Mouse (Mus musculus): ENCODE results near the gene Alyref. TPM values are rescaled to one million over a fixed set of nuclear protein-coding genes. Genes with fewer than 3 reads are reported as not detected.
"Not testable (repeated sequence)": the region's sequence is repeated elsewhere in the genome, so short reads cannot be mapped to it uniquely, and the experiment has no call there.

Alyref gene
- polyA plus RNA-seq, 1 experiment from 2014 or later = 282 TPM

GRCm38 (mm10) chr11:120598990-120599549 is 905 bp upstream of the Alyref start:
- Histone ChIP-seq H3K27me3 (ENCODE audit: control insufficient read depth, insufficient read depth, low read length) (no peaks in the 10 kb centered on the region), H3K36me3 (ENCODE audit: control insufficient read depth, insufficient read depth, low read length) (peaks cover 54% of the 10 kb centered on the region), H3K9ac (replicated peaks; ENCODE audit: low read length) (peak overlapping the region; percentile 97; the same call in 1 of the 2 replicates), H3K4me1 (ENCODE audit: control insufficient read depth, insufficient read depth, low read length) (peaks cover 17% of the 10 kb centered on the region), H3K4me2 (ENCODE audit: low read length) (peak overlapping the region; percentile 96), H3K4me3 (replicated peaks; ENCODE audit: low read depth, low read length) (peak overlapping the region; percentile 98), H3K9me3 (ENCODE audit: control insufficient read depth, low read length) (no peaks in the 10 kb centered on the region), H3K27ac (replicated peaks; ENCODE audit: low read depth, low read length) (no peak overlapping the region)
- DNase-seq (no peak), ATAC-seq (ENCODE audit: low FRiP score, low TSS enrichment) (no peak)
- WGBS = 54% methylated on average over 17 of the region's 17 CpGs

GRCm38 (mm10) chr11:120597240-120598235 is 627 bp downstream of the Alyref start:
- Histone ChIP-seq H3K4me1 (ENCODE audit: control insufficient read depth, insufficient read depth, low read length) (peaks cover 17% of the 10 kb centered on the region), H3K9ac (replicated peaks; ENCODE audit: low read length) (peak overlapping the region; percentile 97), H3K4me2 (ENCODE audit: low read length) (peak overlapping the region; percentile 96), H3K36me3 (ENCODE audit: control insufficient read depth, insufficient read depth, low read length) (peaks cover 56% of the 10 kb centered on the region), H3K27ac (replicated peaks; ENCODE audit: low read depth, low read length) (peak overlapping the region; percentile 88), H3K4me3 (replicated peaks; ENCODE audit: low read depth, low read length) (peak overlapping the region; percentile 98), H3K27me3 (ENCODE audit: control insufficient read depth, insufficient read depth, low read length) (no peaks in the 10 kb centered on the region), H3K9me3 (ENCODE audit: control insufficient read depth, low read length) (no peaks in the 10 kb centered on the region)
- peak; percentile 10 for DNase-seq
- ATAC-seq (ENCODE audit: low FRiP score, low TSS enrichment) = peak; percentile 75
- WGBS = 5% methylated on average over 91 of the region's 99 CpGs

GRCm38 (mm10) chr11:120588531-120588930 is 9.6 kb downstream of the Alyref start:
- over 99% methylated on average over 6 of the region's 6 CpGs for WGBS
- no peak for ATAC-seq (ENCODE audit: low FRiP score, low TSS enrichment)
- H3K4me1 ChIP-seq (ENCODE audit: control insufficient read depth, insufficient read depth, low read length) = no peaks in the 10 kb centered on the region
- no peak overlapping the region for H3K4me2 ChIP-seq (ENCODE audit: low read length)
- DNase-seq = no peak
- no peak overlapping the region for H3K9ac ChIP-seq (replicated peaks; ENCODE audit: low read length)
- no peak overlapping the region for H3K4me3 ChIP-seq (replicated peaks; ENCODE audit: low read depth, low read length)
- no peaks in the 10 kb centered on the region for H3K9me3 ChIP-seq (ENCODE audit: control insufficient read depth, low read length)
- H3K27me3 ChIP-seq (ENCODE audit: control insufficient read depth, insufficient read depth, low read length) = no peaks in the 10 kb centered on the region
- H3K27ac ChIP-seq (replicated peaks; ENCODE audit: low read depth, low read length) = no peak overlapping the region
- H3K36me3 ChIP-seq (ENCODE audit: control insufficient read depth, insufficient read depth, low read length) = peaks cover 81% of the 10 kb centered on the region

GRCm38 (mm10) chr11:120583937-120584336 is 14.2 kb downstream of the Alyref start:
- DNase-seq = no peak

GRCm38 (mm10) chr11:120582982-120583293 is 15.2 kb downstream of the Alyref start:
- not testable (repeated sequence) for H3K4me3 ChIP-seq (replicated peaks; ENCODE audit: low read depth, low read length); ATAC-seq (ENCODE audit: low FRiP score, low TSS enrichment); DNase-seq; H3K4me2 ChIP-seq (ENCODE audit: low read length); H3K27ac ChIP-seq (replicated peaks; ENCODE audit: low read depth, low read length); H3K27me3 ChIP-seq (ENCODE audit: control insufficient read depth, insufficient read depth, low read length); H3K9ac ChIP-seq (replicated peaks; ENCODE audit: low read length); H3K9me3 ChIP-seq (ENCODE audit: control insufficient read depth, low read length)
- peaks cover 53% of the 10 kb centered on the region for H3K36me3 ChIP-seq (ENCODE audit: control insufficient read depth, insufficient read depth, low read length)
- H3K4me1 ChIP-seq (ENCODE audit: control insufficient read depth, insufficient read depth, low read length) = peaks cover 21% of the 10 kb centered on the region
- WGBS = 86% methylated on average over 2 of the region's 2 CpGs

More at GRCm38 (mm10) chr11:120583937-120584336, 14.2 kb downstream of the Alyref start:
- H3K36me3 ChIP-seq (ENCODE audit: control insufficient read depth, insufficient read depth, low read length) = peaks cover 53% of the 10 kb centered on the region
- no peaks in the 10 kb centered on the region for H3K9me3 ChIP-seq (ENCODE audit: control insufficient read depth, low read length)
- H3K4me1 ChIP-seq (ENCODE audit: control insufficient read depth, insufficient read depth, low read length) = peaks cover 21% of the 10 kb centered on the region
- WGBS = 97% methylated on average over 1 of the region's 1 CpGs
- H3K4me2 ChIP-seq (ENCODE audit: low read length) = no peak overlapping the region
- no peak for ATAC-seq (ENCODE audit: low FRiP score, low TSS enrichment)
- no peak overlapping the region for H3K27ac ChIP-seq (replicated peaks; ENCODE audit: low read depth, low read length)
- H3K27me3 ChIP-seq (ENCODE audit: control insufficient read depth, insufficient read depth, low read length) = no peaks in the 10 kb centered on the region
- H3K9ac ChIP-seq (replicated peaks; ENCODE audit: low read length) = no peak overlapping the region
- H3K4me3 ChIP-seq (replicated peaks; ENCODE audit: low read depth, low read length) = no peak overlapping the region

- peak; percentile 50 for DNase-seq
- peaks cover 53% of the 10 kb centered on the region for H3K36me3 ChIP-seq (ENCODE audit: control insufficient read depth, insufficient read depth, low read length)
- ATAC-seq (ENCODE audit: low FRiP score, low TSS enrichment) = no peak
- no peaks in the 10 kb centered on the region for H3K27me3 ChIP-seq (ENCODE audit: control insufficient read depth, insufficient read depth, low read length)
- WGBS = 67% methylated on average over 8 of the region's 8 CpGs
- no peaks in the 10 kb centered on the region for H3K9me3 ChIP-seq (ENCODE audit: control insufficient read depth, low read length)
- H3K9ac ChIP-seq (replicated peaks; ENCODE audit: low read length) = peak overlapping the region; percentile 94
- peaks cover 21% of the 10 kb centered on the region for H3K4me1 ChIP-seq (ENCODE audit: control insufficient read depth, insufficient read depth, low read length)
- H3K4me2 ChIP-seq (ENCODE audit: low read length) = peak overlapping the region; percentile 91
- peak overlapping the region; percentile 97 for H3K27ac ChIP-seq (replicated peaks; ENCODE audit: low read depth, low read length)
- H3K4me3 ChIP-seq (replicated peaks; ENCODE audit: low read depth, low read length) = peak overlapping the region; percentile 79
These were observed 15.7 kb downstream of the Alyref start for GRCm38 (mm10) chr11:120582268-120582981.

GRCm38 (mm10) chr11:120581490-120582267 is 16.5 kb downstream of the Alyref start, which contains the start of gene Arhgdia:
Gene Arhgdia (minus strand): TSS chr11:120581624.
- H3K9ac ChIP-seq (replicated peaks; ENCODE audit: low read length) = peak within 1 kb of the TSS; percentile 94
- ATAC-seq (ENCODE audit: low FRiP score, low TSS enrichment) (peak; percentile 80), DNase-seq (peak; percentile 96)
- H3K36me3 ChIP-seq (ENCODE audit: control insufficient read depth, insufficient read depth, low read length) = peaks cover 45% of the 10 kb centered on the region
- WGBS = 5% methylated on average over 58 of the region's 75 CpGs
- no peaks in the 10 kb centered on the region for H3K9me3 ChIP-seq (ENCODE audit: control insufficient read depth, low read length)
- peak within 1 kb of the TSS; percentile 97 for H3K27ac ChIP-seq (replicated peaks; ENCODE audit: low read depth, low read length)
- peak within 1 kb of the TSS; percentile 91 for H3K4me2 ChIP-seq (ENCODE audit: low read length)
- H3K4me3 ChIP-seq (replicated peaks; ENCODE audit: low read depth, low read length) = peak within 1 kb of the TSS; percentile 79
- no peaks in the 10 kb centered on the region for H3K27me3 ChIP-seq (ENCODE audit: control insufficient read depth, insufficient read depth, low read length)
- H3K4me1 ChIP-seq (ENCODE audit: control insufficient read depth, insufficient read depth, low read length) = peaks cover 21% of the 10 kb centered on the region

- H3K27ac ChIP-seq (replicated peaks; ENCODE audit: low read depth, low read length) = peak overlapping the region; percentile 97
- H3K4me1 ChIP-seq (ENCODE audit: control insufficient read depth, insufficient read depth, low read length) = peaks cover 21% of the 10 kb centered on the region
- H3K36me3 ChIP-seq (ENCODE audit: control insufficient read depth, insufficient read depth, low read length) = peaks cover 38% of the 10 kb centered on the region
- WGBS = under 1% methylated on average over 41 of the region's 44 CpGs
- H3K4me3 ChIP-seq (replicated peaks; ENCODE audit: low read depth, low read length) = peak overlapping the region; percentile 79
- peak overlapping the region; percentile 94 for H3K9ac ChIP-seq (replicated peaks; ENCODE audit: low read length)
- H3K9me3 ChIP-seq (ENCODE audit: control insufficient read depth, low read length) = no peaks in the 10 kb centered on the region
- peak; percentile 70 for DNase-seq
- no peaks in the 10 kb centered on the region for H3K27me3 ChIP-seq (ENCODE audit: control insufficient read depth, insufficient read depth, low read length)
- peak overlapping the region; percentile 91 for H3K4me2 ChIP-seq (ENCODE audit: low read length)
- peak; percentile 24; the same call in 1 of the 2 replicates for ATAC-seq (ENCODE audit: low FRiP score, low TSS enrichment)
These were observed 17.3 kb downstream of the Alyref start for GRCm38 (mm10) chr11:120580871-120581331.

Data from midbrain, embryonic 14.5 days (tissue).